In the genomic region with DNA sequence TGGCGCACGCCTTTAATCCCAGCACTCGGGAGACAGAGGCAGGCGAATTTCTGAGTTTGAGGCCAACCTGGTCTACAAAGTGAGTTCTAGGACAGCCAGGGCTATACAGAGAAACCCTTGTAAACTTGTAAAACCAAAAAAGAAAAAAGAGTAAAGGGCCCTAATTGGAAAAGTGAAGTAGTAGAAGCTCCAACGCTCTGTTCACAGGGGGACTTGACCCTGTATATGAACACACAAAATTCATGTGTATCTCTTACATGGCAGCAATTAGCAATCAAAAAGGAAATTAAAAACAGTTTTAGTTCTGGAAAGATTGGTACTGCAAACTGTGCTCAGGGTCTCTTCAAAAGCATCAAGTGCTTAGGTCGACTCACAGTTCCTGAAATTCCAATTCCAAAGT, we compare ENCODE assay signal across 7 mouse cellular contexts. TPM values are rescaled to one million over a fixed set of nuclear protein-coding genes. Genes with fewer than 3 reads are reported as not detected.
A peak's percentile ranks its signal among the peaks of the same experiment; 100 is the strongest.
DNase-seq lines count a peak whose midpoint lies in the region; ATAC-seq lines count a peak whose summit lies in the region.

No protein-coding gene starts in this region.

- 0 out of 2 replicates have a peak overlapping the region, but pooled peaks have one; percentile 33 for H3K9ac ChIP-seq in neural tube, embryonic 11.5 days (ENCODE audit: low read length)
- H3K9ac ChIP-seq in forebrain, embryonic 14.5 days (ENCODE audit: low read length) = peak overlapping the region; percentile 97; the same call in 1 of the 2 replicates
- peak overlapping the region; percentile 97 for H3K9ac ChIP-seq in liver, embryonic 12.5 days

- H3K9me3 ChIP-seq in neural tube, embryonic 11.5 days (ENCODE audit: control insufficient read depth, low read length) = no peaks in the 10 kb centered on the region
- H3K9me3 ChIP-seq in forebrain, embryonic 14.5 days (replicated peaks; ENCODE audit: control insufficient read depth, low read length) = no peaks in the 10 kb centered on the region
- no peaks in the 10 kb centered on the region for H3K9me3 ChIP-seq in liver, embryonic 12.5 days (replicated peaks)

- H3K27ac ChIP-seq in neural tube, embryonic 11.5 days (ENCODE audit: low read depth, low read length) = peak overlapping the region; percentile 91; the same call in 1 of the 2 replicates
- H3K27ac ChIP-seq in forebrain, embryonic 14.5 days (ENCODE audit: low read depth, low read length) = no peak overlapping the region
- H3K27ac ChIP-seq in liver, embryonic 12.5 days = peak overlapping the region; percentile 87

- H3K36me3 ChIP-seq in neural tube, embryonic 11.5 days (ENCODE audit: control insufficient read depth, insufficient read depth, low read length) = peaks cover 20% of the 10 kb centered on the region
- peaks cover 48% of the 10 kb centered on the region for H3K36me3 ChIP-seq in forebrain, embryonic 14.5 days (ENCODE audit: control insufficient read depth, insufficient read depth, low read length)
- H3K36me3 ChIP-seq in liver, embryonic 12.5 days = peaks cover 69% of the 10 kb centered on the region

- H3K4me3 ChIP-seq in neural tube, embryonic 11.5 days (ENCODE audit: low read depth, low read length) = peak overlapping the region; percentile 99; the same call in 1 of the 2 replicates
- H3K4me3 ChIP-seq in forebrain, embryonic 14.5 days (ENCODE audit: low read depth, low read length) = peak overlapping the region; percentile 97
- H3K4me3 ChIP-seq in liver, embryonic 12.5 days = peak overlapping the region; percentile 89

- ATAC-seq in neural tube, embryonic 11.5 days (ENCODE audit: insufficient read depth, low FRiP score, low TSS enrichment) = no peak
- ATAC-seq in forebrain, embryonic 14.5 days = no peak; the same call in 1 of the 2 replicates
- ATAC-seq in liver, embryonic 12.5 days = no peak

- no peaks in the 10 kb centered on the region for H3K27me3 ChIP-seq in neural tube, embryonic 11.5 days (ENCODE audit: control insufficient read depth, insufficient read depth, low read length)
- no peaks in the 10 kb centered on the region for H3K27me3 ChIP-seq in forebrain, embryonic 14.5 days (replicated peaks; ENCODE audit: control insufficient read depth, insufficient read depth, low read length)
- H3K27me3 ChIP-seq in liver, embryonic 12.5 days (replicated peaks) = no peaks in the 10 kb centered on the region

- H3K4me2 ChIP-seq in neural tube, embryonic 11.5 days (ENCODE audit: low read depth) = peak overlapping the region; percentile 34
- H3K4me2 ChIP-seq in forebrain, embryonic 14.5 days (ENCODE audit: low read length) = peak overlapping the region; percentile 89
- H3K4me2 ChIP-seq in liver, embryonic 12.5 days = peak overlapping the region; percentile 77

- H3K4me1 ChIP-seq in neural tube, embryonic 11.5 days (ENCODE audit: control insufficient read depth, insufficient read depth, low read length) = no peaks in the 10 kb centered on the region; the same call in 1 of the 2 replicates
- H3K4me1 ChIP-seq in forebrain, embryonic 14.5 days (ENCODE audit: control insufficient read depth, insufficient read depth, low read length) = no peaks in the 10 kb centered on the region
- H3K4me1 ChIP-seq in liver, embryonic 12.5 days = peaks cover 40% of the 10 kb centered on the region

- 33% methylated on average over 6 of the region's 6 CpGs for WGBS in neural tube, embryonic 11.5 days
- 26% methylated on average over 6 of the region's 6 CpGs for WGBS in forebrain, embryonic 14.5 days
- WGBS in liver, embryonic 12.5 days (ENCODE audit: insufficient replicate concordance) = 18% methylated on average over 6 of the region's 6 CpGs

- no peak for DNase-seq in neural tube, embryonic 11.5 days (ENCODE audit: low spot score)
- DNase-seq in neural tube, embryonic 10.5 days (ENCODE audit: extremely low spot score, low spot score) = no peak
- DNase-seq in forebrain, embryonic 14.5 days (ENCODE audit: low spot score) = no peak
- DNase-seq in embryo, embryonic 10.5 days (ENCODE audit: low spot score) = no peak
- DNase-seq in right cerebral cortex, postnatal 36 days (ENCODE audit: low spot score in 2 of 2) = no peak
- DNase-seq in adrenal gland, adult 2 months = no peak

RNA-seq across cellular contexts. Expression of a gene that starts 0.3 kb away (rescaled TPM):
- polyA plus RNA-seq in neural tube, embryonic 11.5 days (2014; fragmentation: Nextera tagmentation; extraction: Ambion mirVana) = 818 and 875 TPM in 2 replicates
- polyA plus RNA-seq in forebrain, embryonic 14.5 days (2014; fragmentation: Nextera tagmentation; extraction: Ambion mirVana) = 621 and 797 TPM in 2 replicates
- polyA plus RNA-seq in liver, embryonic 12.5 days (2016; fragmentation: Nextera tagmentation; extraction: Ambion mirVana) = 960 and 969 TPM in 2 replicates
- 1,000 to 10,000 TPM in 1 of 2 experiments, 100 to 1,000 TPM in 1; 552 to 1,148 TPM for total RNA-seq in adrenal gland, adult 2 months (2021)
- 156 and 162 TPM in 2 replicates for polyA plus RNA-seq in adrenal gland, adult 2 months (2012; rRNA removed)

RNA-seq across cellular contexts. Expression of a gene that starts 22.6 kb away (rescaled TPM):
- polyA plus RNA-seq in neural tube, embryonic 11.5 days (2014; fragmentation: Nextera tagmentation; extraction: Ambion mirVana) = 42.5 and 48.9 TPM in 2 replicates
- 7.0 and 7.1 TPM in 2 replicates for polyA plus RNA-seq in forebrain, embryonic 14.5 days (2014; fragmentation: Nextera tagmentation; extraction: Ambion mirVana)
- polyA plus RNA-seq in liver, embryonic 12.5 days (2016; fragmentation: Nextera tagmentation; extraction: Ambion mirVana) = 2.2 and 2.8 TPM in 2 replicates
- total RNA-seq in adrenal gland, adult 2 months (2021) = 10 to 100 TPM in 1 of 2 experiments, 1 to 10 TPM in 1; 8.4 to 23.6 TPM
- polyA plus RNA-seq in adrenal gland, adult 2 months (2012; rRNA removed) = 11.3 and 11.5 TPM in 2 replicates

RNA-seq across cellular contexts. Expression of a gene that starts 26.1 kb away (rescaled TPM):
- polyA plus RNA-seq in neural tube, embryonic 11.5 days (2014; fragmentation: Nextera tagmentation; extraction: Ambion mirVana) = 80.0 and 85.6 TPM in 2 replicates
- polyA plus RNA-seq in forebrain, embryonic 14.5 days (2014; fragmentation: Nextera tagmentation; extraction: Ambion mirVana) = 38.5 and 38.6 TPM in 2 replicates
- 45.7 and 47.7 TPM in 2 replicates for polyA plus RNA-seq in liver, embryonic 12.5 days (2016; fragmentation: Nextera tagmentation; extraction: Ambion mirVana)
- 1 to 10 TPM in 1 of 2 experiments, under 1 TPM in 1; 0.98 to 1.1 TPM for total RNA-seq in adrenal gland, adult 2 months (2021)
- polyA plus RNA-seq in adrenal gland, adult 2 months (2012; rRNA removed) = 0.40 and 0.45 TPM in 2 replicates

RNA-seq across cellular contexts. Expression of a gene that starts 29.8 kb away (rescaled TPM):
- polyA plus RNA-seq in neural tube, embryonic 11.5 days (2014; fragmentation: Nextera tagmentation; extraction: Ambion mirVana) = not detected in 2 replicates
- 0.25 and 0.32 TPM in 2 replicates for polyA plus RNA-seq in forebrain, embryonic 14.5 days (2014; fragmentation: Nextera tagmentation; extraction: Ambion mirVana)
- polyA plus RNA-seq in liver, embryonic 12.5 days (2016; fragmentation: Nextera tagmentation; extraction: Ambion mirVana) = not detected in 2 replicates
- not detected for total RNA-seq in adrenal gland, adult 2 months (2021)
- 0.45 TPM in 1 of 2 replicates, not detected in the other for polyA plus RNA-seq in adrenal gland, adult 2 months (2012; rRNA removed)

RNA-seq across cellular contexts. Expression of a gene that starts 30.8 kb away (rescaled TPM):
- 3.4 and 4.0 TPM in 2 replicates for polyA plus RNA-seq in neural tube, embryonic 11.5 days (2014; fragmentation: Nextera tagmentation; extraction: Ambion mirVana)
- 2.2 and 2.5 TPM in 2 replicates for polyA plus RNA-seq in forebrain, embryonic 14.5 days (2014; fragmentation: Nextera tagmentation; extraction: Ambion mirVana)
- polyA plus RNA-seq in liver, embryonic 12.5 days (2016; fragmentation: Nextera tagmentation; extraction: Ambion mirVana) = 6.4 and 7.1 TPM in 2 replicates
- total RNA-seq in adrenal gland, adult 2 months (2021) = 1 to 10 TPM; 8.0 to 9.7 TPM
- 6.0 and 7.4 TPM in 2 replicates for polyA plus RNA-seq in adrenal gland, adult 2 months (2012; rRNA removed)

Comparison
In these comparisons a context has a peak if more than half of its experiments do, and no peak if none do; other contexts are left out.
1. H3K4me2 ChIP-seq: peak in every context shown above with its lines; median percentile 89 in forebrain, embryonic 14.5 days; 77 in liver, embryonic 12.5 days; 34 in neural tube, embryonic 11.5 days.
2. H3K9ac ChIP-seq: peak in every context shown above with its lines; median percentile 97 in forebrain, embryonic 14.5 days; 97 in liver, embryonic 12.5 days; 33 in neural tube, embryonic 11.5 days.
3. RNA of a gene that starts 26.1 kb away (polyA plus RNA-seq): 80.0 to 85.6 TPM in neural tube, embryonic 11.5 days, 45.7 to 47.7 TPM in liver, embryonic 12.5 days and 38.5 to 38.6 TPM in forebrain, embryonic 14.5 days; 0.40 to 0.45 TPM in adrenal gland, adult 2 months; every median in the first group is over 10 times any median in the second.
4. Peak in every context shown above with its lines, with median percentiles within 50 percentile points of each other: H3K4me3 ChIP-seq.